Mouse (Mus musculus): Measurements from ENCODE around the gene Nr3c2.

- TF ChIP-seq CTCF (IDR thresholded peaks at IDR 0.05; ENCODE audit: borderline replicate concordance, insufficient read depth, low read depth, low read length) (no peak), POLR2A (IDR thresholded peaks at IDR 0.05; ENCODE audit: borderline replicate concordance, insufficient read depth, low read length) (no peak)
Measured at GRCm38 (mm10) chr8:77215191-77215590, 315.9 kb downstream of the Nr3c2 start.

Measured in cerebellum, adult 2 months (tissue).